Mouse (Mus musculus): ENCODE measurements around the gene Acap3. TPM values are rescaled to one million over a fixed set of nuclear protein-coding genes. Genes with fewer than 3 reads are reported as not detected.

Acap3 gene
- polyA plus RNA-seq, 1 experiment from 2014 or later, result 23.3 TPM

- H3K9me3 ChIP-seq, result no peaks in the 10 kb centered on the region
- H3K36me3 ChIP-seq, result peaks cover 75% of the 10 kb centered on the region
- no peak overlapping the region for H3K4me2 ChIP-seq
- 0 out of 2 replicates have a peak, but pooled peaks cover 2% of the 10 kb centered on the region for H3K4me1 ChIP-seq
- H3K4me3 ChIP-seq, result no peak overlapping the region
- WGBS, result 91% methylated on average over 6 of the region's 6 CpGs
- no peak overlapping the region for H3K27ac ChIP-seq
- ATAC-seq (ENCODE audit: insufficient number of reproducible peaks, low FRiP score, low TSS enrichment, low read depth), result no peak
- H3K27me3 ChIP-seq, result no peaks in the 10 kb centered on the region
- H3K9ac ChIP-seq, result no peak overlapping the region
Observed at GRCm38 (mm10) chr4:155955491-155955890, 63.9 kb downstream of the Acap3 start.

Small RNA genes lying within 50 kb of the gene (microRNA-seq; reads per million reads assigned to microRNA genes)
- gene Gm22991, result not detected

Other genes starting within 250 kb of the Acap3 start
- gene Gm10563, start 246.4 kb upstream of the Acap3 start, polyA plus RNA-seq (2015; fragmentation: Nextera tagmentation; extraction: Ambion mirVana), result not detected in 2 replicates
- gene Mmp23, start 238.4 kb upstream of the Acap3 start, polyA plus RNA-seq (2015; fragmentation: Nextera tagmentation; extraction: Ambion mirVana), result 23.7 and 36.9 TPM in 2 replicates
- 30.1 and 34.3 TPM in 2 replicates for gene Mib2, start 222.6 kb upstream of the Acap3 start, polyA plus RNA-seq (2015; fragmentation: Nextera tagmentation; extraction: Ambion mirVana)
- 11.1 and 11.5 TPM in 2 replicates for gene Fndc10, start 197.5 kb upstream of the Acap3 start, polyA plus RNA-seq (2015; fragmentation: Nextera tagmentation; extraction: Ambion mirVana)
- 132 and 139 TPM in 2 replicates for gene Ssu72, start 187.0 kb upstream of the Acap3 start, polyA plus RNA-seq (2015; fragmentation: Nextera tagmentation; extraction: Ambion mirVana)
- gene Tmem240, start 157.0 kb upstream of the Acap3 start, polyA plus RNA-seq (2015; fragmentation: Nextera tagmentation; extraction: Ambion mirVana), result 0.94 and 1.3 TPM in 2 replicates
- 84.1 and 91.5 TPM in 2 replicates for gene Atad3a, start 130.7 kb upstream of the Acap3 start, polyA plus RNA-seq (2015; fragmentation: Nextera tagmentation; extraction: Ambion mirVana)
- gene Vwa1, start 117.1 kb upstream of the Acap3 start, polyA plus RNA-seq (2015; fragmentation: Nextera tagmentation; extraction: Ambion mirVana), result 17.6 and 21.3 TPM in 2 replicates
- gene Tmem88b, start 105.9 kb upstream of the Acap3 start, polyA plus RNA-seq (2015; fragmentation: Nextera tagmentation; extraction: Ambion mirVana), result 0.38 and 0.52 TPM in 2 replicates
- not detected in 2 replicates for gene Ankrd65, start 101.4 kb upstream of the Acap3 start, polyA plus RNA-seq (2015; fragmentation: Nextera tagmentation; extraction: Ambion mirVana)
- 169 and 184 TPM in 2 replicates for gene Mrpl20, start 88.9 kb upstream of the Acap3 start, polyA plus RNA-seq (2015; fragmentation: Nextera tagmentation; extraction: Ambion mirVana)
- gene Ccnl2, start 79.3 kb upstream of the Acap3 start, polyA plus RNA-seq (2015; fragmentation: Nextera tagmentation; extraction: Ambion mirVana), result 185 and 187 TPM in 2 replicates
- gene Aurkaip1, start 60.5 kb upstream of the Acap3 start, polyA plus RNA-seq (2015; fragmentation: Nextera tagmentation; extraction: Ambion mirVana), result 123 and 128 TPM in 2 replicates
- gene Mxra8, start 52.1 kb upstream of the Acap3 start, polyA plus RNA-seq (2015; fragmentation: Nextera tagmentation; extraction: Ambion mirVana), result 150 and 197 TPM in 2 replicates
- gene Dvl1, start 44.4 kb upstream of the Acap3 start, polyA plus RNA-seq (2015; fragmentation: Nextera tagmentation; extraction: Ambion mirVana), result 7.1 and 10.4 TPM in 2 replicates
- gene Tas1r3, start 28.5 kb upstream of the Acap3 start, polyA plus RNA-seq (2015; fragmentation: Nextera tagmentation; extraction: Ambion mirVana), result 0.32 and 0.42 TPM in 2 replicates
- 19.7 and 20.8 TPM in 2 replicates for gene Cptp, start 22.4 kb upstream of the Acap3 start, polyA plus RNA-seq (2015; fragmentation: Nextera tagmentation; extraction: Ambion mirVana)
- gene Ints11, start 22.3 kb upstream of the Acap3 start, polyA plus RNA-seq (2015; fragmentation: Nextera tagmentation; extraction: Ambion mirVana), result 69.5 and 72.3 TPM in 2 replicates
- 61.8 and 66.6 TPM in 2 replicates for gene Pusl1, start within 50 bp of the Acap3 start, polyA plus RNA-seq (2015; fragmentation: Nextera tagmentation; extraction: Ambion mirVana)
- 87.9 and 99.7 TPM in 2 replicates for gene Ube2j2, start 52.0 kb downstream of the Acap3 start, polyA plus RNA-seq (2015; fragmentation: Nextera tagmentation; extraction: Ambion mirVana)
- 48.3 and 50.3 TPM in 2 replicates for gene C1qtnf12, start 70.5 kb downstream of the Acap3 start, polyA plus RNA-seq (2015; fragmentation: Nextera tagmentation; extraction: Ambion mirVana)
- 16.1 and 16.4 TPM in 2 replicates for gene B3galt6, start 100.8 kb downstream of the Acap3 start, polyA plus RNA-seq (2015; fragmentation: Nextera tagmentation; extraction: Ambion mirVana)
- 175 and 176 TPM in 2 replicates for gene Sdf4, start 101.0 kb downstream of the Acap3 start, polyA plus RNA-seq (2015; fragmentation: Nextera tagmentation; extraction: Ambion mirVana)
- 0.55 and 0.99 TPM in 2 replicates for gene Tnfrsf4, start 122.0 kb downstream of the Acap3 start, polyA plus RNA-seq (2015; fragmentation: Nextera tagmentation; extraction: Ambion mirVana)
- gene Tnfrsf18, start 134.3 kb downstream of the Acap3 start, polyA plus RNA-seq (2015; fragmentation: Nextera tagmentation; extraction: Ambion mirVana), result 3.6 and 5.4 TPM in 2 replicates
- 2.5 and 3.1 TPM in 2 replicates for gene Ttll10, start 167.6 kb downstream of the Acap3 start, polyA plus RNA-seq (2015; fragmentation: Nextera tagmentation; extraction: Ambion mirVana)
- 29.9 and 31.8 TPM in 2 replicates for gene 9430015G10Rik, start 218.2 kb downstream of the Acap3 start, polyA plus RNA-seq (2015; fragmentation: Nextera tagmentation; extraction: Ambion mirVana)
- 1.0 and 1.2 TPM in 2 replicates for gene Rnf223, start 238.7 kb downstream of the Acap3 start, polyA plus RNA-seq (2015; fragmentation: Nextera tagmentation; extraction: Ambion mirVana)